Mouse (Mus musculus): ENCODE data around the gene Rpl5. TPM values are rescaled to one million over a fixed set of nuclear protein-coding genes. Genes with fewer than 3 reads are reported as not detected.
"Not testable (repeated sequence)": the region's sequence is repeated elsewhere in the genome, so short reads cannot be mapped to it uniquely, and the experiment has no call there.

The Rpl5 gene
- polyA plus RNA-seq, 1 experiment from 2014 or later = 74.8 TPM

DNA sequence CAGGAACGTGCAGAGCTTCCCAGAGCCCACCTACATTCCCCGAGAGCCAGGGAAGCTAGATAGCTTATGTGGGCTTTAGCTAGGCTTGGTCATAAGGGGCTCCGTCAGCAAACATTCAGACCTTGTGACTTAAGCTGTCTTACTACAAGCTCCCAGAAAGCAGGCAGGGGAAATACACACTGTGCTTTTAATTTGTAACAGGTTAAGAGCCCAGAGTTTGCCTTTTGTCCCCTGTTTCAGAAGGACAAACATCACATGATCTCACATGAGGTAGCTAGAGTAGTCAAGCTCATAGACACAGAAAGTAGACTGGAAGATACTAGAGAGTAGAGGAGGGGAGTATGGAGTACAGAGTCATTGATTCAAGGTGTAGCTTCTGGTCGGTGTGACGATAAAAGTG is 19.6 kb upstream of the Rpl5 start:
- Histone ChIP-seq H3K9me3 (ENCODE audit: control insufficient read depth, low read length) (no peaks in the 10 kb centered on the region), H3K4me2 (ENCODE audit: low read length) (no peak overlapping the region), H3K9ac (ENCODE audit: low read length) (no peak overlapping the region), H3K27ac (ENCODE audit: low read depth) (no peak overlapping the region), H3K4me1 (replicated peaks; ENCODE audit: control insufficient read depth, insufficient read depth, low read length) (no peaks in the 10 kb centered on the region), H3K36me3 (ENCODE audit: control insufficient read depth, insufficient read depth, low read length) (no peaks in the 10 kb centered on the region), H3K4me3 (ENCODE audit: low read depth, low read length) (no peak overlapping the region), H3K27me3 (replicated peaks; ENCODE audit: control insufficient read depth, insufficient read depth, low read length) (no peaks in the 10 kb centered on the region)
- no peak for DNase-seq (ENCODE audit: low spot score)
- ATAC-seq (replicated peaks; ENCODE audit: low FRiP score, low TSS enrichment, low read depth) = no peak
- WGBS = 70% methylated on average over 5 of the region's 5 CpGs

DNA sequence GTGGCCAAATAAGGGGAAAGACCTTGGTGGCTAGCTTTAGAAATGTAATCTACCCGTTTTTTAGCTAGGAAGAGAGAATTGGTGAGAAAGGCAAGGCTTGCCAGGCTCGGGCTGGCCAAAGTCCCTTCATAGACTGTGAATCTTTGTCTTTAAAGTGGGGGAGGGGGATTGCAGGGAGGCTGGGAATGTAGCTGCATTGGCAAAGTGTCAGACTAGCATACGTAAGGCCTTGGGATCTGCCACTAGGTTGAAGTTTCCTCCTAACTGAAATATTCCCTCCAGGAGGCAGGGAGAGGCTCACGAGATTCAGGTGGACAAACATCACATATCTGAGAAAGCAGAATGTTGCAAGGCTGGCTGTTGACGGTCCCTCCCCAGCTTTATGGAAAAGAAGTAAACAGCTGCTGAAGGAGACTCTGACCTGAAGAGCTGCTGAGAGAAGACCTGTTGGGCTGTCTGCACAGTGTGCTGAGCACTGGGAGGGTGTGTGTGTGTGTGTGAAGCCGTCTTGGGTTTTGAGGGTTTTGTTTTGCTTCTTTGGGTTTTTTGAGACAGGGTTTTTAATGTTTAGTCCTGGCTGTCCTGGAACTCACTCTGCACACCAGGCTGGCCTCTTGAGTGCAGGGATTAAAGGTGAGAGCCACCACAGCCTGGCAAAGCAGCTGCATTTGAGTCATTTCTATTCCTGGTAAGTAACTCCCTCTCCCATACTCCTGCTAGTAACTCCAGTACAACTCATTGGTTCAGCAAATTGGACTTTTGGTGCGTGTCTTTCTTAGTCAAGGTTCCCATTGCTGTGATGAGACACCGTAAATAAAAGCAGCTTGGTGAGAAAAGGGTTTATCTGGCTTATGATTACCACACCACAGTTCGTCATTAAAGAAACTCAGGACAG is 10.1 kb upstream of the Rpl5 start:
- H3K9ac ChIP-seq (ENCODE audit: low read length) = no peak overlapping the region
- H3K27me3 ChIP-seq (replicated peaks; ENCODE audit: control insufficient read depth, insufficient read depth, low read length) = no peaks in the 10 kb centered on the region
- H3K4me2 ChIP-seq (ENCODE audit: low read length) = no peak overlapping the region
- H3K27ac ChIP-seq (ENCODE audit: low read depth) = no peak overlapping the region
- no peaks in the 10 kb centered on the region for H3K9me3 ChIP-seq (ENCODE audit: control insufficient read depth, low read length)
- no peaks in the 10 kb centered on the region for H3K36me3 ChIP-seq (ENCODE audit: control insufficient read depth, insufficient read depth, low read length)
- H3K4me1 ChIP-seq (replicated peaks; ENCODE audit: control insufficient read depth, insufficient read depth, low read length) = no peaks in the 10 kb centered on the region; the same call in 1 of the 2 replicates
- H3K4me3 ChIP-seq (ENCODE audit: low read depth, low read length) = no peak overlapping the region
- DNase-seq (ENCODE audit: low spot score) (no peak), ATAC-seq (replicated peaks; ENCODE audit: low FRiP score, low TSS enrichment, low read depth) (no peak)
- WGBS = 51% methylated on average over 9 of the region's 9 CpGs

- H3K36me3 ChIP-seq (ENCODE audit: control insufficient read depth, insufficient read depth, low read length); H3K4me3 ChIP-seq (ENCODE audit: low read depth, low read length); H3K9me3 ChIP-seq (ENCODE audit: control insufficient read depth, low read length); H3K4me2 ChIP-seq (ENCODE audit: low read length); H3K9ac ChIP-seq (ENCODE audit: low read length); H3K27ac ChIP-seq (ENCODE audit: low read depth); ATAC-seq (replicated peaks; ENCODE audit: low FRiP score, low TSS enrichment, low read depth); H3K27me3 ChIP-seq (replicated peaks; ENCODE audit: control insufficient read depth, insufficient read depth, low read length); DNase-seq (ENCODE audit: low spot score); H3K4me1 ChIP-seq (replicated peaks; ENCODE audit: control insufficient read depth, insufficient read depth, low read length): not testable (repeated sequence)
- no CpG with 5 or more reads among the region's 1 CpGs for WGBS
Measured at GRCm38 (mm10) chr5:107891515-107891914, 8.8 kb upstream of the Rpl5 start.

- DNase-seq (ENCODE audit: low spot score) (no peak), ATAC-seq (replicated peaks; ENCODE audit: low FRiP score, low TSS enrichment, low read depth) (no peak)
- Histone ChIP-seq H3K27ac (ENCODE audit: low read depth) (no peak overlapping the region), H3K9ac (ENCODE audit: low read length) (no peak overlapping the region), H3K27me3 (replicated peaks; ENCODE audit: control insufficient read depth, insufficient read depth, low read length) (no peaks in the 10 kb centered on the region), H3K4me2 (ENCODE audit: low read length) (no peak overlapping the region), H3K4me3 (ENCODE audit: low read depth, low read length) (no peak overlapping the region), H3K4me1 (replicated peaks; ENCODE audit: control insufficient read depth, insufficient read depth, low read length) (no peaks in the 10 kb centered on the region; the same call in 1 of the 2 replicates), H3K9me3 (ENCODE audit: control insufficient read depth, low read length) (no peaks in the 10 kb centered on the region), H3K36me3 (ENCODE audit: control insufficient read depth, insufficient read depth, low read length) (no peaks in the 10 kb centered on the region)
- WGBS = 69% methylated on average over 7 of the region's 7 CpGs
Measured at GRCm38 (mm10) chr5:107894676-107895075, 5.6 kb upstream of the Rpl5 start.

- Histone ChIP-seq H3K4me1 (replicated peaks; ENCODE audit: control insufficient read depth, insufficient read depth, low read length) (no peaks in the 10 kb centered on the region), H3K36me3 (ENCODE audit: control insufficient read depth, insufficient read depth, low read length) (no peaks in the 10 kb centered on the region), H3K4me2 (ENCODE audit: low read length) (no peak overlapping the region), H3K4me3 (ENCODE audit: low read depth, low read length) (no peak overlapping the region), H3K9ac (ENCODE audit: low read length) (no peak overlapping the region), H3K9me3 (ENCODE audit: control insufficient read depth, low read length) (no peaks in the 10 kb centered on the region), H3K27me3 (replicated peaks; ENCODE audit: control insufficient read depth, insufficient read depth, low read length) (no peaks in the 10 kb centered on the region), H3K27ac (ENCODE audit: low read depth) (no peak overlapping the region)
- no peak for DNase-seq (ENCODE audit: low spot score)
- no peak for ATAC-seq (replicated peaks; ENCODE audit: low FRiP score, low TSS enrichment, low read depth)
- 79% methylated on average over 1 of the region's 1 CpGs for WGBS
Measured at GRCm38 (mm10) chr5:107896265-107896664, 4.0 kb upstream of the Rpl5 start.

DNA sequence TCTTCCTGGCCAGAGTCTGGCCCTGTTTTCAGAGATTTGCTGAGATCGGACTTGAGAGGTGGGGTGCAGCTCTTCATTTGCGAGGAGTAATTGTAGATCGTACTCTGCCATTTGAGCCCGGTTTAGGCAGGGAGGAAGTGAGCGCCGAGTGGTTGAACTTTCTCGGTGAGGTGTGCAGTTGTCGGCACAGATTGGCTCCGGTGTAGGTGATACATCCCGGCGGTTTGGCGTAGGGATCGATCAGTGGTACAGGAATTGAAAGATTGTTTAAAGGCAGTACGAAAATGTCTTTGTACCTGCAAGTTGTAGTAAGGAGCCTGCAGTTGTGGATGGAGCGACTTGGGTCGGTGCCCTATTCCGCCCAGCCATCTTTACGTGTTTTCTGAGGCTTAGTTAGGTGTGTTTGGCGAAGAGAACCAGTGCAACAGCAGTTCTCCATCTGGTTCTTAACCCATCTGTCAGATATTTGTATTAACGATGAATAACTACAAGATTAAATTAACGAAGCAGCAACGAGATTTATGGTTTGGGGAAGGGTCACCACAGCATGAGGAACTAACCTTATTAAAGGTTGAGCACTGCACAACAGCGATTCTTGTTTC is 813 bp downstream of the Rpl5 start:
- Histone ChIP-seq H3K4me2 (ENCODE audit: low read length) (peak overlapping the region; percentile 82), H3K36me3 (ENCODE audit: control insufficient read depth, insufficient read depth, low read length) (peaks cover 40% of the 10 kb centered on the region), H3K4me3 (ENCODE audit: low read depth, low read length) (peak overlapping the region; percentile 75), H3K9ac (ENCODE audit: low read length) (peak overlapping the region; percentile 94), H3K27me3 (replicated peaks; ENCODE audit: control insufficient read depth, insufficient read depth, low read length) (no peaks in the 10 kb centered on the region), H3K9me3 (ENCODE audit: control insufficient read depth, low read length) (no peaks in the 10 kb centered on the region), H3K4me1 (replicated peaks; ENCODE audit: control insufficient read depth, insufficient read depth, low read length) (peaks cover 5% of the 10 kb centered on the region; the same call in 1 of the 2 replicates), H3K27ac (ENCODE audit: low read depth) (peak overlapping the region; percentile 82)
- peak; percentile 36 for ATAC-seq (replicated peaks; ENCODE audit: low FRiP score, low TSS enrichment, low read depth)
- no peak for DNase-seq (ENCODE audit: low spot score)
- WGBS = under 1% methylated on average over 23 of the region's 23 CpGs

DNA sequence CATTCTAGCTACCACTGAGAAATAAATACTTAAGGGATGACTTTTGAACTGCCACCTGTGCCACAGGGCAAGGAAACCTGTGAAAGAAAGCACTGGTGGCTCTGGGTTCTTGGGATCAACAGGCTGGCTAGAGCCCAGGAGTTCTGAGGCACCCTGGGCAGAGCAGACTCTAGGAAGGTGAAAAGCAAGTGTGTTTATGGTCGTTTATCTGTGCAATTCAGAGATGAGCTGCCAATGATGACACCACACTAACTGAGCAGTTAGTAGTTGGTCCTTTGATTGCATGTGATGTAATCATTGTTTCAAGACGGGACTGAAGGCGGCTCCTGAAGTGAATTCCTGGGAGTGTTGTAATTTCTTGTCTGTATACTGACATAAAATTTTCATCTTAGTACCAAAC is 4.0 kb downstream of the Rpl5 start:
- ATAC-seq (replicated peaks; ENCODE audit: low FRiP score, low TSS enrichment, low read depth) (no peak), DNase-seq (ENCODE audit: low spot score) (no peak)
- H3K4me1 ChIP-seq (replicated peaks; ENCODE audit: control insufficient read depth, insufficient read depth, low read length) = peaks cover 5% of the 10 kb centered on the region; the same call in 1 of the 2 replicates
- no peak overlapping the region for H3K27ac ChIP-seq (ENCODE audit: low read depth)
- no peaks in the 10 kb centered on the region for H3K27me3 ChIP-seq (replicated peaks; ENCODE audit: control insufficient read depth, insufficient read depth, low read length)
- H3K9me3 ChIP-seq (ENCODE audit: control insufficient read depth, low read length) = no peaks in the 10 kb centered on the region
- H3K36me3 ChIP-seq (ENCODE audit: control insufficient read depth, insufficient read depth, low read length) = peaks cover 73% of the 10 kb centered on the region
- WGBS = 75% methylated on average over 3 of the region's 3 CpGs
- no peak overlapping the region for H3K4me3 ChIP-seq (ENCODE audit: low read depth, low read length)
- H3K9ac ChIP-seq (ENCODE audit: low read length) = no peak overlapping the region
- no peak overlapping the region for H3K4me2 ChIP-seq (ENCODE audit: low read length)

DNA sequence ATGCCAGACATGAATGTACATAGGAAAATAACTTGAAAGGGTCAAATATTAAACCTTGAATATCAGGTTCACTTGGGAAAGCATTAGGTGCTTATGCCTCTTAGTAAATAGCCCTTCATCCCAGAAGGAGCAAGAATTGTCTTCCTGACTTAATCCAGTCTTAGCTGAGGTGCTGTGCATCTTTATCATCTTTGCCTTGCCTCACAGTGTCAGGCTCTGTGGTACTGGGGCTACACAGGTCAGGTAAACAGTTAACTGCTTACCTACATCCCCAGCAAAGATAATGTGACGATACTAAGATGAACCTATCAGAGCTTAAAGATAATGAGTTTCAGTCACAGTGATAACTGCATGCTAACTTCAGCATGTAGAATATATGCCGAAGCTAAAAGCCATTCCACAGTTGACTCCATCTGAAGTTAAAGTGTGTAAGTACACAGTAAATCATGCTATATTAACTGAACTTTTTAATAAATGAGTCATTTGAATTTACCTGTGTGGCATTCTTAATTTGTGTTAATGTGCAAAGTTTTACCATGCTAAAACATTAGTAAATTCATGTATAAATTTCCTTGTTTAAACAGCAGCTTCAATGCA is 8.3 kb downstream of the Rpl5 start:
- Histone ChIP-seq H3K4me1 (replicated peaks; ENCODE audit: control insufficient read depth, insufficient read depth, low read length) (no peaks in the 10 kb centered on the region), H3K9ac (ENCODE audit: low read length) (no peak overlapping the region), H3K9me3 (ENCODE audit: control insufficient read depth, low read length) (no peaks in the 10 kb centered on the region), H3K4me3 (ENCODE audit: low read depth, low read length) (no peak overlapping the region), H3K36me3 (ENCODE audit: control insufficient read depth, insufficient read depth, low read length) (peaks cover 64% of the 10 kb centered on the region), H3K27ac (ENCODE audit: low read depth) (no peak overlapping the region), H3K27me3 (replicated peaks; ENCODE audit: control insufficient read depth, insufficient read depth, low read length) (no peaks in the 10 kb centered on the region), H3K4me2 (ENCODE audit: low read length) (no peak overlapping the region)
- WGBS = 85% methylated on average over 2 of the region's 2 CpGs
- ATAC-seq (replicated peaks; ENCODE audit: low FRiP score, low TSS enrichment, low read depth) (no peak; the same call in 1 of the 2 replicates), DNase-seq (ENCODE audit: low spot score) (no peak)

All from intestine, embryonic 14.5 days (tissue).